Mouse (Mus musculus) embryonic facial prominence, embryonic 10.5 days (tissue): Measurements from ENCODE around the gene Ndufb8. TPM values are rescaled to one million over a fixed set of nuclear protein-coding genes. Genes with fewer than 3 reads are reported as not detected.

ENCODE experiments used
- DNase-seq: peaks from one replicate; pipeline ENCODE4 v3.0.0-alpha.2; 2017; ENCODE audit warnings: low spot score
- H3K27ac ChIP-seq: fragments of 300-500 bp; sonication (generic); replicated peaks from 2 replicates; pipeline ENCODE4 v1.5.1; 2016; ENCODE audit warnings: mild to moderate bottlenecking
- H3K27me3 ChIP-seq: fragments of 300-500 bp; sonication (generic); replicated peaks from 2 replicates; pipeline ENCODE4 v1.6.1; 2016; ENCODE audit warnings: low read depth, mild to moderate bottlenecking; ENCODE audit not compliant: poor library complexity, severe bottlenecking
- H3K36me3 ChIP-seq: fragments of 300-500 bp; sonication (generic); replicated peaks from 2 replicates; pipeline ENCODE4 v1.6.1; 2016; ENCODE audit warnings: mild to moderate bottlenecking, moderate library complexity
- H3K4me1 ChIP-seq: fragments of 300-500 bp; sonication (generic); 2 replicates; pipeline ENCODE4 v1.6.1; 2016
- H3K4me3 ChIP-seq: fragments of 300-500 bp; sonication (generic); 2 replicates; pipeline ENCODE4 v1.5.1; 2016; ENCODE audit warnings: mild to moderate bottlenecking, moderate library complexity
- H3K9me3 ChIP-seq: fragments of 300-500 bp; sonication (generic); 2 replicates; pipeline ENCODE4 v1.6.1; 2016; ENCODE audit warnings: mild to moderate bottlenecking
- WGBS: fragments of 180-500 bp; shearing (Covaris S2); methylation state at CpG from one replicate; pipeline ENCODE4 v1.1.7; 2016; 5-methylcytosine and 5-hydroxymethylcytosine counted together
- polyA plus RNA-seq: library from polyadenylated mRNA; unstranded; fragments of >200 nt; fragmentation: Nextera tagmentation; extraction: Ambion mirVana; gene quantifications from 2 replicates; pipeline ENCODE4 v1.2.1, GENCODE M21; 2016

Gene Ndufb8
- polyA plus RNA-seq: 645 and 648 TPM in 2 replicates

- H3K4me1 ChIP-seq: peaks cover 16% of the 10 kb centered on the region
- H3K4me3 ChIP-seq: peak within 1 kb of the TSS; percentile 96
- whole genome bisulfite sequencing: under 1% methylated on average over 50 of the region's 50 CpGs
- peak; percentile 96 for DNase-seq
- H3K27ac ChIP-seq: peak within 1 kb of the TSS; percentile 96
- H3K9me3 ChIP-seq: no peaks in the 10 kb centered on the region
- peaks cover 7% of the 10 kb centered on the region for H3K27me3 ChIP-seq
- H3K36me3 ChIP-seq: peaks cover 37% of the 10 kb centered on the region
These were observed at the start of gene Ndufb8 for GRCm38 (mm10) chr19:44554861-44555590. TSS of gene Ndufb8 (minus strand) at chr19:44555440.

- Histone ChIP-seq H3K27me3 (peaks cover 28% of the 10 kb centered on the region), H3K4me1 (peaks cover 13% of the 10 kb centered on the region; the same call in 1 of the 2 replicates), H3K4me3 (no peak overlapping the region), H3K9me3 (no peaks in the 10 kb centered on the region), H3K36me3 (no peaks in the 10 kb centered on the region), H3K27ac (no peak overlapping the region)
- 96% methylated on average over 14 of the region's 14 CpGs for WGBS
- no peak for DNase-seq
These were observed 38.9 kb upstream of the Ndufb8 start for GRCm38 (mm10) chr19:44594180-44594579.

GRCm38 (mm10) chr19:44591638-44592037, 36.4 kb upstream of the Ndufb8 start:
- 76% methylated on average over 6 of the region's 6 CpGs for WGBS

GRCm38 (mm10) chr19:44590992-44591391, 35.8 kb upstream of the Ndufb8 start:
- peaks cover 46% of the 10 kb centered on the region for H3K27me3 ChIP-seq
- no peaks in the 10 kb centered on the region for H3K36me3 ChIP-seq
- peaks cover 12% of the 10 kb centered on the region for H3K4me1 ChIP-seq
- H3K27ac ChIP-seq: no peak overlapping the region
- 84% methylated on average over 18 of the region's 18 CpGs for WGBS
- no peak overlapping the region for H3K4me3 ChIP-seq
- H3K9me3 ChIP-seq: no peaks in the 10 kb centered on the region
- no peak for DNase-seq

More at GRCm38 (mm10) chr19:44591638-44592037, 36.4 kb upstream of the Ndufb8 start:
- Histone ChIP-seq H3K36me3 (no peaks in the 10 kb centered on the region), H3K27ac (no peak overlapping the region), H3K9me3 (no peaks in the 10 kb centered on the region), H3K27me3 (peaks cover 39% of the 10 kb centered on the region), H3K4me1 (peaks cover 12% of the 10 kb centered on the region), H3K4me3 (no peak overlapping the region)
- DNase-seq: no peak

GRCm38 (mm10) chr19:44589591-44590223, 34.5 kb upstream of the Ndufb8 start:
- 40% methylated on average over 7 of the region's 7 CpGs for WGBS

GRCm38 (mm10) chr19:44588036-44588435, 32.8 kb upstream of the Ndufb8 start:
- 40% methylated on average over 4 of the region's 4 CpGs for WGBS
- Histone ChIP-seq H3K4me1 (peaks cover 12% of the 10 kb centered on the region), H3K36me3 (no peaks in the 10 kb centered on the region), H3K27ac (no peak overlapping the region), H3K4me3 (no peak overlapping the region), H3K9me3 (no peaks in the 10 kb centered on the region), H3K27me3 (peaks cover 74% of the 10 kb centered on the region)
- no peak for DNase-seq

More at GRCm38 (mm10) chr19:44589591-44590223, 34.5 kb upstream of the Ndufb8 start:
- no peak overlapping the region for H3K27ac ChIP-seq
- peaks cover 12% of the 10 kb centered on the region for H3K4me1 ChIP-seq
- DNase-seq: no peak
- peaks cover 58% of the 10 kb centered on the region for H3K27me3 ChIP-seq
- no peaks in the 10 kb centered on the region for H3K9me3 ChIP-seq
- H3K36me3 ChIP-seq: no peaks in the 10 kb centered on the region
- H3K4me3 ChIP-seq: no peak overlapping the region

GRCm38 (mm10) chr19:44582638-44583309, 27.5 kb upstream of the Ndufb8 start:
- Histone ChIP-seq H3K9me3 (no peaks in the 10 kb centered on the region), H3K36me3 (no peaks in the 10 kb centered on the region), H3K4me1 (peaks cover 11% of the 10 kb centered on the region; the same call in 1 of the 2 replicates), H3K27me3 (peaks cover 51% of the 10 kb centered on the region), H3K27ac (no peak overlapping the region; the same call in 1 of the 2 replicates), H3K4me3 (no peak overlapping the region)
- WGBS: 33% methylated on average over 9 of the region's 9 CpGs
- peak; percentile 92 for DNase-seq

- Histone ChIP-seq H3K4me3 (no peak overlapping the region), H3K36me3 (0 out of 2 replicates have a peak, but pooled peaks cover 5% of the 10 kb centered on the region), H3K27me3 (peaks cover 44% of the 10 kb centered on the region), H3K9me3 (no peaks in the 10 kb centered on the region), H3K27ac (no peak overlapping the region), H3K4me1 (peaks cover 7% of the 10 kb centered on the region; the same call in 1 of the 2 replicates)
- WGBS: 86% methylated on average over 10 of the region's 10 CpGs
- no peak for DNase-seq
These were observed 26.9 kb upstream of the Ndufb8 start for GRCm38 (mm10) chr19:44582103-44582502.

GRCm38 (mm10) chr19:44578038-44578437, 22.8 kb upstream of the Ndufb8 start:
- Histone ChIP-seq H3K27me3 (peaks cover 5% of the 10 kb centered on the region; the same call in 1 of the 2 replicates), H3K4me3 (no peak overlapping the region), H3K27ac (no peak overlapping the region), H3K9me3 (no peaks in the 10 kb centered on the region), H3K4me1 (peaks cover 8% of the 10 kb centered on the region; the same call in 1 of the 2 replicates), H3K36me3 (peaks cover 46% of the 10 kb centered on the region)
- 78% methylated on average over 1 of the region's 1 CpGs for WGBS
- no peak for DNase-seq

GRCm38 (mm10) chr19:44576275-44576674, 21.0 kb upstream of the Ndufb8 start:
- DNase-seq: no peak

GRCm38 (mm10) chr19:44567763-44568162, 12.5 kb upstream of the Ndufb8 start:
- no peak for DNase-seq
- 89% methylated on average over 3 of the region's 3 CpGs for WGBS
- Histone ChIP-seq H3K9me3 (no peaks in the 10 kb centered on the region), H3K36me3 (peaks cover 89% of the 10 kb centered on the region), H3K27me3 (no peaks in the 10 kb centered on the region), H3K4me1 (peaks cover 18% of the 10 kb centered on the region), H3K27ac (no peak overlapping the region), H3K4me3 (no peak overlapping the region)

More at GRCm38 (mm10) chr19:44576275-44576674, 21.0 kb upstream of the Ndufb8 start:
- 77% methylated on average over 7 of the region's 7 CpGs for WGBS
- H3K9me3 ChIP-seq: no peaks in the 10 kb centered on the region
- 0 out of 2 replicates have a peak, but pooled peaks cover 4% of the 10 kb centered on the region for H3K4me1 ChIP-seq
- H3K27me3 ChIP-seq: no peaks in the 10 kb centered on the region
- peaks cover 64% of the 10 kb centered on the region for H3K36me3 ChIP-seq
- no peak overlapping the region for H3K4me3 ChIP-seq
- no peak overlapping the region for H3K27ac ChIP-seq

- Histone ChIP-seq H3K4me3 (peak overlapping the region; percentile 84), H3K36me3 (peaks cover 51% of the 10 kb centered on the region), H3K27ac (no peak overlapping the region), H3K4me1 (peaks cover 18% of the 10 kb centered on the region), H3K27me3 (no peaks in the 10 kb centered on the region), H3K9me3 (no peaks in the 10 kb centered on the region)
- DNase-seq: no peak
- WGBS: 94% methylated on average over 14 of the region's 14 CpGs
These were observed 8.8 kb upstream of the Ndufb8 start for GRCm38 (mm10) chr19:44564006-44564405.
